Mouse (Mus musculus) spleen, embryonic (tissue): ENCODE measurements around the gene Gramd4.

ENCODE experiments used
- CTCF ChIA-PET: fragments of 350-600 bp; sonication (Branson Sonifier 250); formaldehyde crosslinking; loops from one replicate; lab custom pipeline; 2022; lab: Charles Lee

The Gramd4 gene

GRCm38 (mm10) chr15:86057413-86057812, at the start of gene Gramd4:
Gene Gramd4, plus strand, starts transcription at chr15:86057695.
- CTCF ChIA-PET, result interaction anchor here (0.6 to 0.8 kb wide), 2 partner anchors 19 to 127 kb away, joined by 3 read pairs; no protein-coding TSS in a partner anchor

GRCm38 (mm10) chr15:86013130-86013529, 44.4 kb upstream of the Gramd4 start:
- CTCF ChIA-PET, result no interaction called here

GRCm38 (mm10) chr15:86013656-86014055, 43.8 kb upstream of the Gramd4 start:
- CTCF ChIA-PET, result no interaction called here

GRCm38 (mm10) chr15:86015026-86015425, 42.5 kb upstream of the Gramd4 start:
- CTCF ChIA-PET, result interaction anchor here (0.8 kb wide), 1 partner anchor 36 kb away, joined by 3 read pairs; no protein-coding TSS in a partner anchor

GRCm38 (mm10) chr15:86015860-86016541, 41.5 kb upstream of the Gramd4 start:
- CTCF ChIA-PET, result interaction anchor here (0.8 kb wide), 1 partner anchor 36 kb away, joined by 3 read pairs; no protein-coding TSS in a partner anchor

GRCm38 (mm10) chr15:86017336-86017735, 40.2 kb upstream of the Gramd4 start:
- CTCF ChIA-PET, result no interaction called here

GRCm38 (mm10) chr15:86018753-86019512, 38.6 kb upstream of the Gramd4 start:
- CTCF ChIA-PET, result no interaction called here

GRCm38 (mm10) chr15:86020008-86020407, 37.5 kb upstream of the Gramd4 start:
- CTCF ChIA-PET, result no interaction called here

- CTCF ChIA-PET, result interaction anchor here (0.7 to 0.8 kb wide), 2 partner anchors 25 to 54 kb away, joined by 5 to 6 read pairs; no protein-coding TSS in a partner anchor
These were observed 36.2 kb upstream of the Gramd4 start for GRCm38 (mm10) chr15:86021301-86021700.

- CTCF ChIA-PET, result interaction anchor here (0.8 to 1.0 kb wide), 2 partner anchors 16 to 24 kb away, joined by 3 to 6 read pairs; no protein-coding TSS in a partner anchor
These were observed 35.5 kb upstream of the Gramd4 start for GRCm38 (mm10) chr15:86021971-86022370.

GRCm38 (mm10) chr15:86027871-86028270, 29.6 kb upstream of the Gramd4 start:
- CTCF ChIA-PET, result no interaction called here

- CTCF ChIA-PET, result no interaction called here
These were observed 27.5 kb upstream of the Gramd4 start for GRCm38 (mm10) chr15:86029981-86030380.

GRCm38 (mm10) chr15:86032811-86033190, 24.7 kb upstream of the Gramd4 start:
- CTCF ChIA-PET, result interaction anchor here (0.6 kb wide), 2 partner anchors 12 to 299 kb away, joined by 5 to 6 read pairs; no protein-coding TSS in a partner anchor

- CTCF ChIA-PET, result interaction anchor here (0.6 kb wide), 2 partner anchors 12 to 299 kb away, joined by 5 to 6 read pairs; no protein-coding TSS in a partner anchor
These were observed 24.2 kb upstream of the Gramd4 start, which contains the start of gene Celsr1 for GRCm38 (mm10) chr15:86033191-86033841. Gene Celsr1, minus strand, starts transcription at chr15:86033777.

GRCm38 (mm10) chr15:86034021-86034523, 23.4 kb upstream of the Gramd4 start:
- CTCF ChIA-PET, result no interaction called here

- CTCF ChIA-PET, result no interaction called here
These were observed 22.6 kb upstream of the Gramd4 start for GRCm38 (mm10) chr15:86034781-86035360.

GRCm38 (mm10) chr15:86035913-86036312, 21.6 kb upstream of the Gramd4 start:
- CTCF ChIA-PET, result interaction anchor here (0.5 kb wide), 1 partner anchor 142 kb away, joined by 3 read pairs; no protein-coding TSS in a partner anchor

GRCm38 (mm10) chr15:86038802-86039201, 18.7 kb upstream of the Gramd4 start:
- CTCF ChIA-PET, result interaction anchor here (0.7 to 1.2 kb wide), 3 partner anchors 18 to 263 kb away, joined by 3 read pairs; partner anchors contain the start of gene Gramd4

GRCm38 (mm10) chr15:86041421-86041820, 16.1 kb upstream of the Gramd4 start:
- CTCF ChIA-PET, result no interaction called here

- CTCF ChIA-PET, result interaction anchor here (0.5 to 1.1 kb wide), 3 partner anchors 129 to 1369 kb away, joined by 4 to 8 read pairs (median 4); no protein-coding TSS in a partner anchor
These were observed 15.1 kb upstream of the Gramd4 start for GRCm38 (mm10) chr15:86042364-86042763.

- CTCF ChIA-PET, result no interaction called here
These were observed 8.0 kb upstream of the Gramd4 start for GRCm38 (mm10) chr15:86049510-86049909.
